Mouse (Mus musculus) lung, postnatal 0 days (tissue): Measurements from ENCODE around the gene Hist1h3d.

Experiments
- CTCF ChIP-seq: IDR thresholded peaks from 2 replicates; pipeline ENCODE4 v1.5.1; 2016; ENCODE audit warnings: antibody characterized with exemption, mild to moderate bottlenecking
- EP300 ChIP-seq: IDR thresholded peaks from 2 replicates; pipeline ENCODE4 v1.6.1; 2016; ENCODE audit warnings: antibody characterized with exemption, mild to moderate bottlenecking, control low read depth

DNA sequence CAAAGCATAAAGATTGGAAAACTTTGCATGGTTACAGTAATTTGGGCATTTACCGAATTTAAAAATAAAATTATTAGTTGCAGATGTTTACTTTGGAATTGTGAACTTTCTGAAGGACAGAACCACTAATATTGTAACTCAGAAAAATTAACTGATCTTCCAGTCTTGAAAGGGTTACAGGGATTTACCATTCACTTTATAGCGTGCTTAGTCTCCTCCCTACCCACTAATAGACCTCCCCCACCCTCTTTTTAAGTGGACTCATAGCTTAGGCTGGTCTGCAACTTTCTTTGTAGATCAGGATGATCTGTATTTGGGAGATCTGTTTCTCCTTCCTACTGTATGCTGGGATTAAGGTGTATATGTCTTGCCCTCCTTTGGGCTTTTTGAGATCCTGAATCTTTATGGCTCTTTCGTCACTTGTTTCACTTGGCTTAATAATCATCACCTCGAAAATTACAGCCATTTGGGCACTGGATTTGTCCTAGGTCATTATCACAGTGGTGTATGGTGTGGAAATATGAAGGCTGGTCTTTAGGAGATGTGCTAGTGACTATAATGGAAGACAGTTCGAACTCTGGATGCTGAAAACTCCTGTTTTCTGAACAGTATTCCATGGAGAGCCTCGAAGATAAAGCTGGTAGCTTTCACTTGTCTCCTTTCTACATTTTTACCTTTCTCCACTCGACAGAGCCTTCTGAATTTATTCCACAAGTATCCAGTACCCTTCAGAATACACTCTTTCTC lies 39.3 kb upstream of the Hist1h3d start:
- TF ChIP-seq CTCF, result no peak
- TF ChIP-seq EP300, result no peak
